Mouse (Mus musculus) heart, adult 2 months (tissue): Measurements from ENCODE around the gene Grhl1.

Experiments
- CTCF ChIP-seq: fragments of 200-600 bp; IDR thresholded peaks from 2 replicates; pipeline ENCODE4 v1.8.1; 2022; ENCODE audit warnings: antibody characterized with exemption, mild to moderate bottlenecking, moderate library complexity
- POLR2A ChIP-seq: fragments of 200-500 bp; IDR thresholded peaks from 2 replicates; pipeline ENCODE4 v1.6.1; 2011; ENCODE audit warnings: mild to moderate bottlenecking, low read depth, low read length, control low read depth; ENCODE audit not compliant: insufficient read depth

- no peak for TF ChIP-seq CTCF
- TF ChIP-seq POLR2A, result no peak
Measured at GRCm38 (mm10) chr12:24634648-24635047, 62.6 kb downstream of the Grhl1 start.
